Mouse (Mus musculus): ENCODE measurements around the gene Fgfr2.

Fgfr2 gene

GRCm38 (mm10) chr7:130263799-130264351 lies 2859.3 kb downstream of the Fgfr2 start:
- DNase-seq (ENCODE audit: extremely low read depth, insufficient read length, low spot score) = no peak

- DNase-seq (ENCODE audit: extremely low read depth, insufficient read length, low spot score) = no peak
Observed at GRCm38 (mm10) chr7:130263233-130263594, 2859.9 kb downstream of the Fgfr2 start.

DNA sequence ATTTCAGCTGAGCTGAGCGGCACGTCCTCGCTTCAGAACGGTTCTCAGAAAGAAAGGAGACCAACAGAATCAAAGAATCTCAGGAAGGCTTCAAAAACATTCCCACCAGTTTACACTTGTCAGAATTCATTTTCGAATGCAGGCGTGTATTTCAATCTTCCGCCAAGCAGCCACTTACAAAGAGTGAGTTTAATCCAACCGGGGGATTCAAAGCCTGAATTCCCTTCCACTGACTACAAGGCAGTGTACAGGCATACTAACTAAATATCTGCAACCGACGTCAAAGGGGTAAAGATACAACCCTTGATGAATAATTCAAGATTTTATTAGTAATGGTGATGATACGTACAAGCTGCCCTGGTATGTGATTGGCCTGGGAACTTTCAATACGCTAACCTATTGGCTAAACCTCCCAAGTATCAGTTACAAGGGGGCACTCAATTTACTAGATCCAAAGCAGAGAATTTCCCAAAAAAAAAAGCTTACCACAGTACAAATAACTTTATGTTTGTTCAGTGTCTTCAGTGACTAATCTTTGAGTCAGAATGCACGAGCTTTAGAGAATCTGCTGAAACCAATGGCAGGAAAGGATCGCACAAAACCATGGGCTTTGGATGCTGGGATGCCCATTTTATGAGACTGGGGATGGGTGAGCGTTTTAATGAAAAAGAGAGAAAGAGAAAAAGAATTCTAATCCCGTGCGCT lies 2860.5 kb downstream of the Fgfr2 start:
- DNase-seq (ENCODE audit: extremely low read depth, insufficient read length, low spot score) = no peak

- no peak for DNase-seq (ENCODE audit: extremely low read depth, insufficient read length, low spot score)
Observed at GRCm38 (mm10) chr7:130261684-130262527, 2861.2 kb downstream of the Fgfr2 start.

DNA sequence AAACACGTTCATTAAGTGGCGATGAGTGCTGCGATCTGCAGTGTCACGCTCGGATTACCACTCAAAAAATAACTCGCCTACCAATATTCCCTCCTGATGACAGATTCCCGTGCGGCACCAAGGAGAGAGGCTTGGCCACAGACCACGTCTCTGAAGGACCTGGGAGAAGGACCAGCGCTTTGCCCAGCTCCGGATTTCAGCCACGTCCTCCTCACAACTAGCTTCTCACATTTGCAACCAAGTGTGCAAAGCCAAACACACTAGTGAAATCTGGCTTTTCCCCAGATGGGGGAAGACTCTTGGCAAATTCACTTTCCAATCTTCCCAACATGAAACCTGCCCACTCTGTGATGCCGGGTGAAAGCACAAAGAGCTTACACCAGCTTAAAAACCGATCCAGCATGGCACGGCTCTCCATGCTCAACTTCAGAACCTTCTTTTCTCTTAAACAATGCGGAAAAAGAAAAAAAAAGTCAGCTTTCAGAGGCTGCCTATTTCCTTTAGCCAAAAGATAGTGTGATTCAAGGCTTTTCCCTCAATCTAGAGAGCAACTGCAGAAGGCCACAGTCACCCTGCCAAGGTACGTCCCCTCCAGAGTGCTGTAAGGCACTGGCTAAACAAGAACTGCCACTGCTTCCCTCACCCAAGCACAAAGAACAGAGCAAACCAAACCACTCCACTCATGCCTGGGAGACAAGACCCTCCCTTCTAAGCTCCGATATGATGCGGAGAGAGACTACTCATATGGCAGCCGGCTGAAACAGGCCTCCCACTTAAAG lies 2862.1 kb downstream of the Fgfr2 start:
- DNase-seq (ENCODE audit: extremely low read depth, insufficient read length, low spot score) = no peak

- no peak for DNase-seq (ENCODE audit: extremely low read depth, insufficient read length, low spot score)
Observed at GRCm38 (mm10) chr7:130260060-130260459, 2863.1 kb downstream of the Fgfr2 start.

DNA sequence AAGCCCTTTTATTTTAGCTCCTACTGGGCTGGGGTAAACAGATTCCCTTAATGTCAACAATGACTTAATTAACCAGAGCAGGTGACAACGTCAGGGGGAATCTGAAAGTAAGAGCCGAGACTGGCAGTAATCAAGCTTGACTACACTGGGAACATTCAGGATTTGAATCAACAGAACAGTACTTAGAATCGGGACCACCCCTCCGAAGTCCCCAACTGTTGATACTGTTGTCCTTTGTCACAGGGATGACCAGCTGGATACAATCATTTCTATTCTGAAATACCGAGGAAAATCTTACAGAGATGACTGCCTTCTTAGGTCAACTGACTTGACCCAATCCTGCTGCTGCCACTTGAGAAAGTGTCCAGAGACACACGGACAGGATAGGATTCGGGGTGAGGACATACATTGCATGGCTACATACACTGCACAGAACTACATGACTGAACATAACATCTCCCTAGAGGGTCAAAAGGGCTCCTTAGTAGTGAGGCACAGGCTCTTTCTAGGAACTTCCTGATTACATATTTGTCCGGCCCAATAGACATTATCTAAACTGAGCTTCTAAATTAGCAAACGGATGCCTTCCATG lies 2864.3 kb downstream of the Fgfr2 start:
- DNase-seq (ENCODE audit: extremely low read depth, insufficient read length, low spot score) = no peak

GRCm38 (mm10) chr7:130257991-130258703 lies 2865.0 kb downstream of the Fgfr2 start:
- DNase-seq (ENCODE audit: extremely low read depth, insufficient read length, low spot score) = no peak

DNA sequence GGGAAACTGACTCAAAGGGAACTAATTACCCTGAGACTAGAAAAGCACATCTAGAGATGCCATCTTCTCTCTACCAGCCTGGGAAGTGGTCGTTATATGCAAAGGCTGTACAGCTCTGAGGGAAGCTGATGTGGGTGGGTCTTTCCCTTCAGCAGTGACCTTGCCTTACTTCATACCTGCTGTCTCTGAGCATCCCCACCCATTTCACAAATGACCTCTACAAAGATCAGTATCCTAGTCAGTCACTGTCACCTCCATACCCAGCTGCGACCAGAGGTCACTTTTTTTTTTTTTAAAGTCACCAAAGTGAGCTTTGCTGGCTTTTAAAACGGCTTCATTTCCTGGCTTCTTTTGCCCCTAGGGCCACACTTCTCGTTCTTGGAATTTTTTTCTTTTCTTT lies 2869.9 kb downstream of the Fgfr2 start:
- DNase-seq (ENCODE audit: extremely low read depth, insufficient read length, low spot score) = no peak

- no peak for DNase-seq (ENCODE audit: extremely low read depth, insufficient read length, low spot score)
Observed at GRCm38 (mm10) chr7:130251936-130252523, 2871.1 kb downstream of the Fgfr2 start.

DNA sequence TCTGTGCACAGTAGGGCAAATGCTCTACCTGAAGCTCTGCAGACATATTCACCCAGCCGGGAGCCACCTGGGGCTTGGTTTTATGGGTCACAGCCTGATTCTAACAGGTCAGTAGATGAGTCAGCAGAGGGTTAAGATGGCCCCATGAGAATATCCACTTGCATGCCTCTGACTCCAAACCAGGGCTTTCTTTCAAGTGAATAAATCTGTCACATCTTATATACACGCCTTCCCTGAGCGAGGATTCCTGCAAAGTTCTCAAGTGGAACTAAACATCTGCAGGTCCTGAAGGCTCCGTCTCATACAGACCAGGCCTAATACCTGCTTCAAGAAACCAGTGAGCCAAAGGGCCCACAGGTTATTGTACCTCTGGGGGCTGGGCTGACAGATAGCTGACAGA lies 2872.2 kb downstream of the Fgfr2 start:
- DNase-seq (ENCODE audit: extremely low read depth, insufficient read length, low spot score) = no peak

DNA sequence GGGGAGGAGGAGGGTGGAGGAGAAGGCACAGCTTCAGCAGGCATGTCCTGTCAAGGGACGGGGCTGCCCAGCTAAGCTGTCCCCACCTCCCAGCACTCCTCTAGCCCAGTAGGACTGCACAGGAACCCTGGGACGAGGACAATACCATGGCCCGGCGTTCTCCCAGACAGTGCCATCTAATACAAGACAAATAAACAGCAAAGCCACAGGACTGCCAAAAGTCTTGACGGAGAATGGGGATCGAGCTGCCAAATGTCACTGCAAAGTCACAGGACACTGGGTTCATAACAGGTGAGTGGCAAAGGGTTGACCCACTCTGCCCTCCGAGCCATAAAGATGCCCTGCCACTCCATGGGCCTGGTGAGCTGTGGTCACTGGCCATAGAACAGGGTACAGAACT lies 2874.7 kb downstream of the Fgfr2 start:
- no peak for DNase-seq (ENCODE audit: extremely low read depth, insufficient read length, low spot score)

GRCm38 (mm10) chr7:130247831-130248230 lies 2875.3 kb downstream of the Fgfr2 start:
- DNase-seq (ENCODE audit: extremely low read depth, insufficient read length, low spot score) = no peak

- no peak for DNase-seq (ENCODE audit: extremely low read depth, insufficient read length, low spot score)
Observed at GRCm38 (mm10) chr7:130246483-130246882, 2876.7 kb downstream of the Fgfr2 start.

- DNase-seq (ENCODE audit: extremely low read depth, insufficient read length, low spot score) = no peak
Observed at GRCm38 (mm10) chr7:130244545-130244944, 2878.6 kb downstream of the Fgfr2 start.

DNA sequence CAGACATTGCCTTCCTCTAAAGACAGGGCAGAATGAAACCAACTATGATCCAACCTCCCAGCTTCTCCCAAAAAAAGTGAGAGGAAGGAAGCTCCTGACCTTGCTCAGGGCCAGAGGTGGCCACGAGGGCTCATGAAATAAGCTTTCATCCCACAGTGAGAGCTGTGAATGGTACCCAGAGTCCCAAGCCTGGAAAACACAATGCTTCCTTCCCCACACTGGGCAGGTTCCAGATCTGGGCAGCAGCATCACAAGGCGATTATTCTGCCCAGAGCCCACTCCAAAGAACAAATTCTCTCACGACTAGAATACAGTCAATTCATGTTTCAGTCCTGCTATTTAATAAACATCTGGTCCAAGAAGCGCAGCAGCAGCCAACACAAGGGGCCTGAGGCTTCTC lies 2879.3 kb downstream of the Fgfr2 start:
- no peak for DNase-seq (ENCODE audit: extremely low read depth, insufficient read length, low spot score)

GRCm38 (mm10) chr7:130240191-130240590 lies 2883.0 kb downstream of the Fgfr2 start:
- DNase-seq (ENCODE audit: extremely low read depth, insufficient read length, low spot score) = no peak

DNA sequence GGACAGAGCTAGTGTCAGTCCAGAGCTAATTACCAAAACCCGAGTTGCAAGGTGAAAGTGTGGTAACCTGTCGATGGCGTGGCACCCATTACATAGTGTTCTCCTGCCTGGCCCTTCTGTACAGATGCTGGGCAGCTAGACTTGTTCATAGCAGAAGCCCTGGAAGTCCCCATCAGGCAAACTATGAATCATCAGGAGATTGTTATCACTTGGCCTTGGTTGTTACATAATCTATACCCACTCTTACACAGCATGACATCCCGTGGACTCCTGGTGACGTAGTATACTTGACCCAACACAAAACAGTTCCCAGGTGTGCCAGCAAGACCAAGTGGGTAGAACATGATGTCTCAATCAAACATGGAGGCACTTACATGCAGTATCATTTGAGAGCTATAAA lies 2885.9 kb downstream of the Fgfr2 start:
- DNase-seq (ENCODE audit: extremely low read depth, insufficient read length, low spot score) = no peak

- DNase-seq (ENCODE audit: extremely low read depth, insufficient read length, low spot score) = no peak
Observed at GRCm38 (mm10) chr7:130233777-130234176, 2889.4 kb downstream of the Fgfr2 start.

GRCm38 (mm10) chr7:130230034-130230433 lies 2893.1 kb downstream of the Fgfr2 start:
- DNase-seq (ENCODE audit: extremely low read depth, insufficient read length, low spot score) = no peak
